Mouse (Mus musculus): ENCODE measurements around the gene Krt78. TPM values are rescaled to one million over a fixed set of nuclear protein-coding genes. Genes with fewer than 3 reads are reported as not detected.

Gene Krt78
- polyA plus RNA-seq, 1 experiment from 2014 or later: 0.05 TPM

- 55% methylated on average over 6 of the region's 6 CpGs for WGBS
- no peak within 1 kb of the TSS for H3K9ac ChIP-seq
- H3K27me3 ChIP-seq (ENCODE audit: insufficient read depth, low read length): no peaks in the 10 kb centered on the region
These were observed 13.7 kb downstream of the Krt78 start, which contains the start of gene Krt79 for GRCm38 (mm10) chr15:101940274-101940829. TSS of gene Krt79 (minus strand) at chr15:101940324.

GRCm38 (mm10) chr15:101938600-101939308 lies 15.3 kb downstream of the Krt78 start:
- ATAC-seq (ENCODE audit: insufficient read depth) (no peak), DNase-seq (peak; percentile 37)
- Histone ChIP-seq H3K9me3 (ENCODE audit: low read depth, low read length) (no peaks in the 10 kb centered on the region), H3K4me3 (ENCODE audit: low read depth, low read length) (no peak overlapping the region), H3K27me3 (ENCODE audit: insufficient read depth, low read length) (no peaks in the 10 kb centered on the region), H3K27ac (ENCODE audit: low read depth) (no peak overlapping the region), H3K4me1 (ENCODE audit: insufficient read depth) (no peaks in the 10 kb centered on the region), H3K36me3 (ENCODE audit: insufficient read depth) (no peaks in the 10 kb centered on the region), H3K9ac (no peak overlapping the region), H3K4me2 (no peak overlapping the region)
- 74% methylated on average over 9 of the region's 9 CpGs for WGBS
- no peak for TF ChIP-seq CTCF (IDR thresholded peaks at IDR 0.05; ENCODE audit: low read depth)

More at GRCm38 (mm10) chr15:101940274-101940829, 13.7 kb downstream of the Krt78 start, which contains the start of gene Krt79:
- Histone ChIP-seq H3K4me3 (ENCODE audit: low read depth, low read length) (no peak within 1 kb of the TSS), H3K36me3 (ENCODE audit: insufficient read depth) (no peaks in the 10 kb centered on the region), H3K9me3 (ENCODE audit: low read depth, low read length) (no peaks in the 10 kb centered on the region), H3K4me1 (ENCODE audit: insufficient read depth) (no peaks in the 10 kb centered on the region), H3K27ac (ENCODE audit: low read depth) (no peak within 1 kb of the TSS), H3K4me2 (no peak within 1 kb of the TSS)
- no peak for TF ChIP-seq CTCF (IDR thresholded peaks at IDR 0.05; ENCODE audit: low read depth)
- DNase-seq (no peak), ATAC-seq (ENCODE audit: insufficient read depth) (peak; percentile 17; the same call in 1 of the 2 replicates)

- no peak for DNase-seq
- H3K4me2 ChIP-seq: no peak overlapping the region
- TF ChIP-seq CTCF (IDR thresholded peaks at IDR 0.05; ENCODE audit: low read depth): no peak
- WGBS: 60% methylated on average over 6 of the region's 6 CpGs
- H3K27ac ChIP-seq (ENCODE audit: low read depth): no peak overlapping the region
- H3K4me1 ChIP-seq (ENCODE audit: insufficient read depth): peaks cover 12% of the 10 kb centered on the region
- no peak overlapping the region for H3K4me3 ChIP-seq (ENCODE audit: low read depth, low read length)
- ATAC-seq (ENCODE audit: insufficient read depth): no peak
- no peaks in the 10 kb centered on the region for H3K9me3 ChIP-seq (ENCODE audit: low read depth, low read length)
- no peaks in the 10 kb centered on the region for H3K36me3 ChIP-seq (ENCODE audit: insufficient read depth)
- H3K27me3 ChIP-seq (ENCODE audit: insufficient read depth, low read length): peaks cover 10% of the 10 kb centered on the region; the same call in 1 of the 2 replicates
- H3K9ac ChIP-seq: no peak overlapping the region
These were observed 21.1 kb downstream of the Krt78 start for GRCm38 (mm10) chr15:101933024-101933423.

GRCm38 (mm10) chr15:101929666-101930065 lies 24.4 kb downstream of the Krt78 start:
- 2% methylated on average over 17 of the region's 17 CpGs for whole genome bisulfite sequencing
- Histone ChIP-seq H3K4me2 (peak overlapping the region; percentile 60), H3K36me3 (ENCODE audit: insufficient read depth) (no peaks in the 10 kb centered on the region), H3K27me3 (ENCODE audit: insufficient read depth, low read length) (peaks cover 10% of the 10 kb centered on the region; the same call in 1 of the 2 replicates), H3K9ac (peak overlapping the region; percentile 30; the same call in 1 of the 2 replicates), H3K4me3 (ENCODE audit: low read depth, low read length) (peak overlapping the region; percentile 27), H3K27ac (ENCODE audit: low read depth) (no peak overlapping the region), H3K4me1 (ENCODE audit: insufficient read depth) (peaks cover 12% of the 10 kb centered on the region), H3K9me3 (ENCODE audit: low read depth, low read length) (no peaks in the 10 kb centered on the region)
- DNase-seq (peak; percentile 50), ATAC-seq (ENCODE audit: insufficient read depth) (no peak)
- no peak for TF ChIP-seq CTCF (IDR thresholded peaks at IDR 0.05; ENCODE audit: low read depth)

GRCm38 (mm10) chr15:101929087-101929486 lies 25.0 kb downstream of the Krt78 start:
- no peak for TF ChIP-seq CTCF (IDR thresholded peaks at IDR 0.05; ENCODE audit: low read depth)
- peaks cover 10% of the 10 kb centered on the region; the same call in 1 of the 2 replicates for H3K27me3 ChIP-seq (ENCODE audit: insufficient read depth, low read length)
- ATAC-seq (ENCODE audit: insufficient read depth) (no peak), DNase-seq (no peak)
- peaks cover 12% of the 10 kb centered on the region for H3K4me1 ChIP-seq (ENCODE audit: insufficient read depth)
- no peak overlapping the region for H3K9ac ChIP-seq
- WGBS: 7% methylated on average over 9 of the region's 9 CpGs
- no peaks in the 10 kb centered on the region for H3K36me3 ChIP-seq (ENCODE audit: insufficient read depth)
- H3K27ac ChIP-seq (ENCODE audit: low read depth): no peak overlapping the region
- H3K4me3 ChIP-seq (ENCODE audit: low read depth, low read length): 0 out of 2 replicates have a peak overlapping the region, but pooled peaks have one; percentile 27
- H3K4me2 ChIP-seq: peak overlapping the region; percentile 60
- no peaks in the 10 kb centered on the region for H3K9me3 ChIP-seq (ENCODE audit: low read depth, low read length)

- Histone ChIP-seq H3K27ac (ENCODE audit: low read depth) (no peak overlapping the region), H3K4me3 (ENCODE audit: low read depth, low read length) (no peak overlapping the region), H3K4me1 (ENCODE audit: insufficient read depth) (peaks cover 12% of the 10 kb centered on the region), H3K27me3 (ENCODE audit: insufficient read depth, low read length) (peaks cover 10% of the 10 kb centered on the region), H3K36me3 (ENCODE audit: insufficient read depth) (no peaks in the 10 kb centered on the region), H3K4me2 (no peak overlapping the region), H3K9ac (no peak overlapping the region), H3K9me3 (ENCODE audit: low read depth, low read length) (no peaks in the 10 kb centered on the region)
- ATAC-seq (ENCODE audit: insufficient read depth): no peak
- no peak for TF ChIP-seq CTCF (IDR thresholded peaks at IDR 0.05; ENCODE audit: low read depth)
- 60% methylated on average over 12 of the region's 12 CpGs for WGBS
- no peak for DNase-seq
These were observed 26.6 kb downstream of the Krt78 start for GRCm38 (mm10) chr15:101927340-101928080.

GRCm38 (mm10) chr15:101925041-101925440 lies 29.0 kb downstream of the Krt78 start:
- no peak for DNase-seq
- Histone ChIP-seq H3K4me3 (ENCODE audit: low read depth, low read length) (no peak overlapping the region), H3K4me1 (ENCODE audit: insufficient read depth) (peaks cover 11% of the 10 kb centered on the region), H3K9me3 (ENCODE audit: low read depth, low read length) (no peaks in the 10 kb centered on the region), H3K4me2 (no peak overlapping the region), H3K27me3 (ENCODE audit: insufficient read depth, low read length) (peaks cover 3% of the 10 kb centered on the region), H3K36me3 (ENCODE audit: insufficient read depth) (no peaks in the 10 kb centered on the region), H3K27ac (ENCODE audit: low read depth) (no peak overlapping the region), H3K9ac (no peak overlapping the region)
- no peak for ATAC-seq (ENCODE audit: insufficient read depth)
- WGBS: 71% methylated on average over 1 of the region's 1 CpGs
- no peak for TF ChIP-seq CTCF (IDR thresholded peaks at IDR 0.05; ENCODE audit: low read depth)

All from lung, embryonic 14.5 days (tissue).